8 mouse cellular contexts compared by ENCODE assay signal in the genomic region with DNA sequence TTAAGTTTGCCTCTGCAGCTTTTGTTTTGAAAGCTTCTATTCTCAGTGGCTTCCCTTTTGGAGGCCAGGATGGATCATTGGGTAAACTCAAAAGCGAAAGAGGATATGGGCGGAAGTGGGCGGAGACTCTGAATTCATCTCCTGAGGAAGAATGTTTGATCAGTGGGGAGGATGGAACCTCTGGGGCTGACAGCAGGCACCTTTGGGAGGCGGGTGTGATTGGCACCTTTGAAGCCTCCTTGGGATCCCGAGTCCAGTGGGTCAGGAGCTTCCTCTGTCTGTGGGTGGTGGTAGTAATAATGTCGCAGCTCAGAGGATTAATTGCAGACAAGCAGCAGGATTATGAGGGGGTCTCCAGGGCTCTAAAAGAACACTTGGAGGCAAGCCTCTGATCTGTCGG.
DNase-seq lines count a peak whose midpoint lies in the region; ATAC-seq lines count a peak whose summit lies in the region.

No protein-coding gene starts in this region.

- H3K9ac ChIP-seq in heart, embryonic 12.5 days, result no peak overlapping the region
- no peak overlapping the region for H3K9ac ChIP-seq in intestine, embryonic 14.5 days (ENCODE audit: low read length)

- no peak overlapping the region for H3K4me3 ChIP-seq in heart, embryonic 12.5 days
- H3K4me3 ChIP-seq in brown adipose tissue, adult 24 weeks (ENCODE audit: insufficient read depth, low read depth, low read length), result no peak overlapping the region
- H3K4me3 ChIP-seq in intestine, embryonic 14.5 days (ENCODE audit: low read depth, low read length), result no peak overlapping the region

- H3K27me3 ChIP-seq in heart, embryonic 12.5 days (replicated peaks), result no peaks in the 10 kb centered on the region
- no peaks in the 10 kb centered on the region for H3K27me3 ChIP-seq in intestine, embryonic 14.5 days (replicated peaks; ENCODE audit: control insufficient read depth, insufficient read depth, low read length)

- ATAC-seq in heart, embryonic 12.5 days (ENCODE audit: insufficient number of reproducible peaks, low FRiP score), result no peak
- no peak for ATAC-seq in intestine, embryonic 14.5 days (replicated peaks; ENCODE audit: low FRiP score, low TSS enrichment, low read depth)
- peak; percentile 74 for ATAC-seq in megakaryocyte, adult 5-6 weeks (ENCODE audit: poor library complexity, severe bottlenecking)
- no peak for ATAC-seq in inflammation-experienced regulatory T-cells, adult 6 months

- peaks cover 7% of the 10 kb centered on the region for H3K4me1 ChIP-seq in heart, embryonic 12.5 days (replicated peaks)
- H3K4me1 ChIP-seq in brown adipose tissue, adult 24 weeks (ENCODE audit: control insufficient read depth, insufficient read depth, insufficient read length, low read length), result peaks cover 10% of the 10 kb centered on the region; the same call in 1 of the 2 replicates
- peaks cover 40% of the 10 kb centered on the region for H3K4me1 ChIP-seq in intestine, embryonic 14.5 days (replicated peaks; ENCODE audit: control insufficient read depth, insufficient read depth, low read length)

- no peak overlapping the region for H3K4me2 ChIP-seq in heart, embryonic 12.5 days
- H3K4me2 ChIP-seq in intestine, embryonic 14.5 days (ENCODE audit: low read length), result no peak overlapping the region

- WGBS in heart, embryonic 12.5 days, result 43% methylated on average over 7 of the region's 7 CpGs
- WGBS in intestine, embryonic 14.5 days, result 26% methylated on average over 7 of the region's 7 CpGs

- H3K9me3 ChIP-seq in heart, embryonic 12.5 days (replicated peaks), result no peaks in the 10 kb centered on the region
- H3K9me3 ChIP-seq in intestine, embryonic 14.5 days (ENCODE audit: control insufficient read depth, low read length), result no peaks in the 10 kb centered on the region

- no peaks in the 10 kb centered on the region for H3K36me3 ChIP-seq in heart, embryonic 12.5 days
- H3K36me3 ChIP-seq in intestine, embryonic 14.5 days (ENCODE audit: control insufficient read depth, insufficient read depth, low read length), result no peaks in the 10 kb centered on the region

- peak; percentile 24 to 46 for DNase-seq in heart, adult 9 months (ENCODE audit: low spot score in 2 of 2)
- DNase-seq in intestine, embryonic 14.5 days (ENCODE audit: low spot score), result no peak
- DNase-seq in layer of hippocampus, postnatal 25 days (ENCODE audit: extremely low spot score in 1 of 2, low spot score in 1 of 2), result no peak
- no peak for DNase-seq in adrenal gland, postnatal 10 days

- H3K27ac ChIP-seq in heart, embryonic 12.5 days (ENCODE audit: poor library complexity, severe bottlenecking), result no peak overlapping the region
- peak overlapping the region; percentile 30; the same call in 1 of the 2 replicates for H3K27ac ChIP-seq in brown adipose tissue, adult 24 weeks (replicated peaks; ENCODE audit: low read depth, low read length)
- peak overlapping the region; percentile 30; the same call in 1 of the 2 replicates for H3K27ac ChIP-seq in intestine, embryonic 14.5 days (ENCODE audit: low read depth)

Comparison
In these comparisons a context has a peak if more than half of its experiments do, and no peak if none do; other contexts are left out.
1. DNase-seq: peak in heart, adult 9 months (2 of 2); none in intestine, embryonic 14.5 days (single experiment), layer of hippocampus, postnatal 25 days (0 of 2) and adrenal gland, postnatal 10 days (single experiment).